Mouse (Mus musculus): ENCODE results near the gene Slc25a54. TPM values are rescaled to one million over a fixed set of nuclear protein-coding genes. Genes with fewer than 3 reads are reported as not detected.

Slc25a54 gene
- polyA plus RNA-seq, 1 experiment from 2014 or later: not detected

DNA sequence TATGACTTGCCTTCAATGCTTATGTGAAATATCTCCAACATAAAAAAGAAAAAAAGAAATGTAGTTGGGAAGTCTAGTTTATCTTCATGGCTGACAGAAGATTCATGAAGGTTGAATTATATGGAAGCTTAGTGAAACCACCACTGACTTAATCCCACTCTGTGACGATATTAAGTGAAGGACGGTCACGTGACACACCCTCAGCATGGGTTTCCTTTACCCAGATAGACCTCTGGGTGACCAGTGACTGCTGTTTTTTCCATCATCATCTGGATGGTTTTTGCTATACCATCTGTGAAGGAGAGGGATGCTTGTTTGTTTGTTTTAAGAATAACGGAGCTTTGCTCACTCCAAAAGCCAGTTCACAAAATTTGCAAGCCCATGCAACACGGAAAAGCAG, 39.3 kb downstream of the Slc25a54 start:
- H3K36me3 ChIP-seq (ENCODE audit: control insufficient read depth, insufficient read depth, low read length): no peaks in the 10 kb centered on the region; the same call in 1 of the 2 replicates
- no peak overlapping the region for H3K9ac ChIP-seq (ENCODE audit: low read depth, low read length)
- H3K27me3 ChIP-seq (ENCODE audit: control insufficient read depth, insufficient read depth, low read depth, low read length): no peaks in the 10 kb centered on the region
- H3K4me1 ChIP-seq (ENCODE audit: control insufficient read depth, insufficient read depth, low read length): peaks cover 11% of the 10 kb centered on the region
- H3K4me2 ChIP-seq (ENCODE audit: low read length): no peak overlapping the region
- peaks cover 2% of the 10 kb centered on the region; the same call in 1 of the 2 replicates for H3K9me3 ChIP-seq (replicated peaks; ENCODE audit: control insufficient read depth, low read length, poor library complexity, severe bottlenecking)
- 82% methylated on average over 5 of the region's 5 CpGs for WGBS
- no peak for ATAC-seq
- no peak overlapping the region for H3K4me3 ChIP-seq (ENCODE audit: low read depth, low read length)
- no peak overlapping the region for H3K27ac ChIP-seq (ENCODE audit: low read length)

DNA sequence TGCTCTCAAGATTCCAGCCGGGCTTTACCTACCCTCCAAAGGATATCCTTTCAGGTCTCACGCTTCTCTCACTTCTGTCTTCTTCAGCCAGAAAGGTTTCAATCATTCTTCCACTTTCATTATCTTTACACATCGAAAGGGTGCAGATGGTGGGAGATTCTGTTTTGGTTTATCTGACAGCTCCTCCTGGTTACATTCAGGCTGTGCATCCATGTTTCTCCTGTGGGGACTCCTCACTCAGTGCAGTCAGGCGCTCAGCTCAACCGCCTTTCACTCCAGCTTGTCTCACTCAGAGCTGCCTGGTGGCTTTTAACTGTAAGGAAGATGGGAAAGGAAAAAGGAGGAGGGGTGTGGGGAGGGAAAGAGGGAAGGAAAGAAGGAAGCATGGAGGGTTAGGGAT, 39.7 kb downstream of the Slc25a54 start:
- no peak overlapping the region for H3K27ac ChIP-seq (ENCODE audit: low read length)
- H3K27me3 ChIP-seq (ENCODE audit: control insufficient read depth, insufficient read depth, low read depth, low read length): no peaks in the 10 kb centered on the region
- peaks cover 11% of the 10 kb centered on the region for H3K4me1 ChIP-seq (ENCODE audit: control insufficient read depth, insufficient read depth, low read length)
- 80% methylated on average over 5 of the region's 5 CpGs for WGBS
- no peaks in the 10 kb centered on the region; the same call in 1 of the 2 replicates for H3K36me3 ChIP-seq (ENCODE audit: control insufficient read depth, insufficient read depth, low read length)
- no peak overlapping the region for H3K9ac ChIP-seq (ENCODE audit: low read depth, low read length)
- 0 out of 2 replicates have a peak, but pooled peaks cover 2% of the 10 kb centered on the region for H3K9me3 ChIP-seq (replicated peaks; ENCODE audit: control insufficient read depth, low read length, poor library complexity, severe bottlenecking)
- no peak for ATAC-seq
- H3K4me2 ChIP-seq (ENCODE audit: low read length): no peak overlapping the region
- H3K4me3 ChIP-seq (ENCODE audit: low read depth, low read length): no peak overlapping the region

DNA sequence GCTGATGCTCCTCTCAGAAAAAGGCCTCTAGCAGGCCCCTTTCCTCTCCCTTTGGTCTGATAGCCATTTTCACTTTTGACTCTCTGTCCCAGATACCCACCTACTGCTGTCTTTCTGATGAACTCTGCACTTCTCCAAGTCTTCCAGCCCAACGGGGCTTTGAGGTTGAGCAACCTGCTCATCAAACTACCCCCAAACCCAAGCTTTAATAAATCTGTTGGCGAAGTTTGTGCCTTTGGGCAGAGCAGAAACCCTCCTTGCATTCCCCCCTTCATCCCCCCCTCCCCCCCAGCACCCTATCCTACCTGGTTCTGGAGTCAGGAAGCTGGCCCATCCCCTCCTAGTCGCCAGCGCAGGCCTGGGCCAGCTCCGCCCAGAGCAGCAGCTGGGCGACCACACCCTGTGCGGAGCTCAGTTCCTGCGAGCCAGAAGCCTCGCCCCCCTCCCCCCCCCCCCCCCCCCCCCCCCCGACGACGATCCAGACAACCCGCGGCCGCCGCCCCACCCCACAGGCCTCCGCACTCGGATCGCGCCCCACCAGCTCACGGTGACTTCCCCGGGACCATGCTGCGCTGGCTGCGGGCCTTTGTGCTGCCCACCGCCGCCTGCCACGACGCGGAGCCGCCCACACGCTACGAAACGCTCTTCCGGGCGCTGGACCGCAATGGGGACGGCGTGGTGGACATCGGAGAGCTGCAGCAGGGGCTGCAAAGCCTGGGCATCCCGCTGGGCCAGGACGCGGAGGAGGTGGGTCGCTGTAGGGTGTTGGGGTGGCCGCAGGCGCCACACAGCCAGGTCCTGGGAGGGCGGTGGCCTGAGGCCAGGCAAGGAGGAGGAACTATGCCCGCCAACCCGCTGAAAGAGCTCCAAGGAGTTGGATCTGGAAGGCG, 42.6 kb downstream of the Slc25a54 start, which contains the start of gene Slc25a24:
Slc25a24 (plus strand) TSS at position 509 of the 890 bp plus-strand sequence.
- peak within 1 kb of the TSS; percentile 73 for H3K27ac ChIP-seq (ENCODE audit: low read length)
- H3K36me3 ChIP-seq (ENCODE audit: control insufficient read depth, insufficient read depth, low read length): no peaks in the 10 kb centered on the region; the same call in 1 of the 2 replicates
- ATAC-seq: peak; percentile 90

DNA sequence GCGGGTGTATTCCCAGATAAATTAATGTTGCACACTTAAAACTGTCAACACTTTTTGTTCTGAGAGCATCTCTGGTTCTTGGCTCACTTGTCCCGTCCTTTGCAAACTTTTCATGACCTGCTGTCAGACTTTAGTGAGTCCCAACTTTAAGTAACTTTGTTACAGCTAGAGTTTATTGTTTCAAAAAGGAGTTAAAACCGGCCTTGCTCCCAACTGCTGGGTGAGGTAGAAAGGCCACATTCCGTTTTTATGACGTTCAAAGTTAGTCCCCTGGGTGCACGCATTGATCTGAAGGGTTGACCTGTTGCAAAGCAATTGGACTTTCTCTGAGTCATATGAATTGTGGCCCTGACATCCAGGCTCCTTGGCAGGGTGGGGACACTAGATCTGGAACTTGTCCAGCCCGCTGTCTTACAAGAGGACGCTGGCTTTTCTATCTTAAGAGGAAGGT, 43.3 kb downstream of the Slc25a54 start:
- H3K36me3 ChIP-seq (ENCODE audit: control insufficient read depth, insufficient read depth, low read length): no peaks in the 10 kb centered on the region; the same call in 1 of the 2 replicates
- H3K4me3 ChIP-seq (ENCODE audit: low read depth, low read length): peak overlapping the region; percentile 75
- H3K4me2 ChIP-seq (ENCODE audit: low read length): peak overlapping the region; percentile 97
- WGBS: 12% methylated on average over 8 of the region's 8 CpGs
- peak overlapping the region; percentile 98 for H3K9ac ChIP-seq (ENCODE audit: low read depth, low read length)
- H3K27ac ChIP-seq (ENCODE audit: low read length): no peak overlapping the region; the same call in 1 of the 2 replicates
- no peak; the same call in 1 of the 2 replicates for ATAC-seq
- no peaks in the 10 kb centered on the region for H3K27me3 ChIP-seq (ENCODE audit: control insufficient read depth, insufficient read depth, low read depth, low read length)
- 0 out of 2 replicates have a peak, but pooled peaks cover 2% of the 10 kb centered on the region for H3K9me3 ChIP-seq (replicated peaks; ENCODE audit: control insufficient read depth, low read length, poor library complexity, severe bottlenecking)
- H3K4me1 ChIP-seq (ENCODE audit: control insufficient read depth, insufficient read depth, low read length): peaks cover 11% of the 10 kb centered on the region

More for the DNA sequence above, 42.6 kb downstream of the Slc25a54 start, which contains the start of gene Slc25a24:
- Histone ChIP-seq H3K9ac (ENCODE audit: low read depth, low read length) (peak within 1 kb of the TSS; percentile 98), H3K4me2 (ENCODE audit: low read length) (peak within 1 kb of the TSS; percentile 97), H3K4me1 (ENCODE audit: control insufficient read depth, insufficient read depth, low read length) (peaks cover 11% of the 10 kb centered on the region), H3K27me3 (ENCODE audit: control insufficient read depth, insufficient read depth, low read depth, low read length) (no peaks in the 10 kb centered on the region), H3K4me3 (ENCODE audit: low read depth, low read length) (peak within 1 kb of the TSS; percentile 75), H3K9me3 (replicated peaks; ENCODE audit: control insufficient read depth, low read length, poor library complexity, severe bottlenecking) (0 out of 2 replicates have a peak, but pooled peaks cover 2% of the 10 kb centered on the region)
- 2% methylated on average over 28 of the region's 49 CpGs for WGBS

DNA sequence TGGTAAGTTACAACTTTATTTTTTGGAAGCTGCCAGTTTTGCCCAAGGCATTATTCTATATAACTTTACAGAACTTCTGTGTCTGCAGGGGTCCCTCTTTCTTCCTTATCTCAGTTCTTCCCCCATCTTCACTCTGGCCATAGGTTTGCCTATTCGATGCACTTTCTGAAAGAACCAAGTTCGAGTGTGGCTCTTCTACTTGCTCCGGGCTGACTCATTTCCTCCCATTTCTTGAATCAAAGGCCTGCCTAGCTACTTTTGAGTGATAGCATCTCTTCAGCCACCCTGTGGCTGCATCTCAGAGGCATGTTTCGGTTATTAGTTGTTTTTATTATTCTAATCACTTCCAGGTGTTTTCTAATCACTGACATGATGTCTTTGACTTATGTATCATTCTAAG, 43.8 kb downstream of the Slc25a54 start:
- Histone ChIP-seq H3K9me3 (replicated peaks; ENCODE audit: control insufficient read depth, low read length, poor library complexity, severe bottlenecking) (0 out of 2 replicates have a peak, but pooled peaks cover 2% of the 10 kb centered on the region), H3K27me3 (ENCODE audit: control insufficient read depth, insufficient read depth, low read depth, low read length) (no peaks in the 10 kb centered on the region), H3K4me1 (ENCODE audit: control insufficient read depth, insufficient read depth, low read length) (peaks cover 11% of the 10 kb centered on the region), H3K9ac (ENCODE audit: low read depth, low read length) (no peak overlapping the region), H3K4me3 (ENCODE audit: low read depth, low read length) (no peak overlapping the region), H3K27ac (ENCODE audit: low read length) (no peak overlapping the region), H3K36me3 (ENCODE audit: control insufficient read depth, insufficient read depth, low read length) (no peaks in the 10 kb centered on the region; the same call in 1 of the 2 replicates), H3K4me2 (ENCODE audit: low read length) (no peak overlapping the region; the same call in 1 of the 2 replicates)
- ATAC-seq: no peak
- WGBS: 61% methylated on average over 4 of the region's 4 CpGs

DNA sequence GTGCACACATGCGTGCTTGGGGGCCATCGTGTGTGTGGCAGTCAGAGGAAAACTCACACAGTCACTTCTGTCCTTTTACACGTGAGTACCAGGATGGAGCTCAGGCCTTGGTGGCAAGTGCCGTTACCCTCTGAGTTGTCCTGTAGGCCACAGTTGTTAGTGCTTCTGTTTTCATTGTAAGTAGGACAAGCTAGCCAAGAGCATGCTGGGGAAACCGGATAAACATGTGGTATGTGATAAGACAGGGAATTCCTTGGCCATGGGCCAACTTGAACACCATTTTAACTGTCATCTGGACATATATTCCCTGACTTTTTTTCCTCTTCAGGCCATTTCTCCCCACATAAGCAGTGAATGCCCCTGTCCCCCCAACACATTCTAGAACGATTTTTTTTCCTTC, 45.3 kb downstream of the Slc25a54 start:
- 86% methylated on average over 6 of the region's 6 CpGs for WGBS
- ATAC-seq: no peak
- Histone ChIP-seq H3K4me1 (ENCODE audit: control insufficient read depth, insufficient read depth, low read length) (peaks cover 11% of the 10 kb centered on the region), H3K4me3 (ENCODE audit: low read depth, low read length) (no peak overlapping the region), H3K27me3 (ENCODE audit: control insufficient read depth, insufficient read depth, low read depth, low read length) (no peaks in the 10 kb centered on the region), H3K27ac (ENCODE audit: low read length) (no peak overlapping the region), H3K36me3 (ENCODE audit: control insufficient read depth, insufficient read depth, low read length) (no peaks in the 10 kb centered on the region; the same call in 1 of the 2 replicates), H3K9me3 (replicated peaks; ENCODE audit: control insufficient read depth, low read length, poor library complexity, severe bottlenecking) (0 out of 2 replicates have a peak, but pooled peaks cover 2% of the 10 kb centered on the region), H3K9ac (ENCODE audit: low read depth, low read length) (no peak overlapping the region), H3K4me2 (ENCODE audit: low read length) (no peak overlapping the region)

DNA sequence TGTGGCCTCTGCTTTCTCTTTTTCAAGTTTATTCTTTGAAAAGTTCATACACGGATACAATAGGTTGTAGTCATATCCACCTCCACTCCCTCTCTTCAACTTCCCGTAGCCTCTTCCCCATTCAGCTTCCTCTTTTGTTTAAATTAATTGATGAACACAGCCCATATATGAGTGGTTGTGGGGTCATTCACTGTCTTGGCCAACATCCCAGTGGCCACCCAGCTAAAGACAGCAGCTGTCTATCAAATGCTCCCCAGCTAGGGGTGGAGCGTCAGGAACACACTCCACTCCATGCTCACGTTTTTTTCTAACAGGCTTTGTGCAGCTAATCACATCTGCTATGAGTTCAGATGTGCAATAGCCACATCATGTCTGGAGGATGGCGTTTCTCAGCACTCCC, 49.5 kb downstream of the Slc25a54 start:
- Histone ChIP-seq H3K27me3 (ENCODE audit: control insufficient read depth, insufficient read depth, low read depth, low read length) (no peaks in the 10 kb centered on the region), H3K9me3 (replicated peaks; ENCODE audit: control insufficient read depth, low read length, poor library complexity, severe bottlenecking) (peaks cover 4% of the 10 kb centered on the region), H3K9ac (ENCODE audit: low read depth, low read length) (no peak overlapping the region), H3K36me3 (ENCODE audit: control insufficient read depth, insufficient read depth, low read length) (no peaks in the 10 kb centered on the region; the same call in 1 of the 2 replicates), H3K4me2 (ENCODE audit: low read length) (no peak overlapping the region), H3K27ac (ENCODE audit: low read length) (no peak overlapping the region), H3K4me1 (ENCODE audit: control insufficient read depth, insufficient read depth, low read length) (no peaks in the 10 kb centered on the region), H3K4me3 (ENCODE audit: low read depth, low read length) (no peak overlapping the region)
- WGBS: 75% methylated on average over 5 of the region's 5 CpGs
- ATAC-seq: no peak

DNA sequence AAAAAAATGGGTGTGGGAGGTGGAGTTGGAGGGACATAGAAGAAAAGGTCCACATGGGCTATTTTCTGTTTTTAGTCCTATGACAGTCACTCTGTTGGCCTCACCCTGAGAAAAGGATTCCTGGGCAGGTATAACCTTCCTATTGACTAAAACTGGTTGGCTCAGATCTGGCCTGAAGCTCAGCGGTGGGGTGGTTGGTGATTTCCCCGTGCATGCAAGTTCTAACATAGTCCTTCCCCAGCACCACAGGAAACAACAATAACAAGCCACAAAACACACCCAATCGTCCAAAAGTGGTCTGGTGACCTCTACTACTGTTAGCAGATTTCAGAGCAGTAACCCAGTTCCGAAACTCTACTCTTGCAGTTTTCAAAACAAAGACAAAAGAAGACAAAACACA, 52.7 kb downstream of the Slc25a54 start:
- Histone ChIP-seq H3K27me3 (ENCODE audit: control insufficient read depth, insufficient read depth, low read depth, low read length) (no peaks in the 10 kb centered on the region), H3K4me3 (ENCODE audit: low read depth, low read length) (no peak overlapping the region), H3K27ac (ENCODE audit: low read length) (no peak overlapping the region), H3K9ac (ENCODE audit: low read depth, low read length) (no peak overlapping the region), H3K36me3 (ENCODE audit: control insufficient read depth, insufficient read depth, low read length) (no peaks in the 10 kb centered on the region), H3K4me2 (ENCODE audit: low read length) (no peak overlapping the region), H3K9me3 (replicated peaks; ENCODE audit: control insufficient read depth, low read length, poor library complexity, severe bottlenecking) (peaks cover 4% of the 10 kb centered on the region), H3K4me1 (ENCODE audit: control insufficient read depth, insufficient read depth, low read length) (no peaks in the 10 kb centered on the region)
- ATAC-seq: no peak
- WGBS: 89% methylated on average over 4 of the region's 4 CpGs

DNA sequence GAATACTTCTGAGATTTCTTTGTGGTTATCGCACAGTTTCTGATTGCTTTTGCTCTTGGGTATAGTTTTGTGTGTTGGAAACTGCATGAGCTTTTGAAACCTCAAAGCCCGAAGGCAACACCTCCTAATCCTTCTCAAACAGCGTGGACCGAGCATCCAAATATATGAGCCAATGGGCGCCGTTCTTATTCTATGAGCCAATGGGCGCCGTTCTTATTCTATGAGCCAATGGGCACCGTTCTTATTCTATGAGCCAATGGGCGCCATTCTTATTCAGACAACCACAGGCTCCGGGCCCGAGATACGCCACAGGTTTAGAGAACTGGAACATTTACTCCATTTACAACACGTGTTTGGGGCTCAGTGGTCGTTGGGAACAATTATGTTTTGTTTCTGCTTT, 53.8 kb downstream of the Slc25a54 start:
- no peak overlapping the region for H3K27ac ChIP-seq (ENCODE audit: low read length)
- H3K4me2 ChIP-seq (ENCODE audit: low read length): no peak overlapping the region
- no peaks in the 10 kb centered on the region for H3K27me3 ChIP-seq (ENCODE audit: control insufficient read depth, insufficient read depth, low read depth, low read length)
- ATAC-seq: no peak
- no peak overlapping the region for H3K9ac ChIP-seq (ENCODE audit: low read depth, low read length)
- 96% methylated on average over 15 of the region's 15 CpGs for WGBS
- H3K4me3 ChIP-seq (ENCODE audit: low read depth, low read length): no peak overlapping the region
- H3K36me3 ChIP-seq (ENCODE audit: control insufficient read depth, insufficient read depth, low read length): no peaks in the 10 kb centered on the region
- H3K9me3 ChIP-seq (replicated peaks; ENCODE audit: control insufficient read depth, low read length, poor library complexity, severe bottlenecking): peaks cover 4% of the 10 kb centered on the region
- no peaks in the 10 kb centered on the region for H3K4me1 ChIP-seq (ENCODE audit: control insufficient read depth, insufficient read depth, low read length)
